Comparison of ENCODE assay signal across 1 mouse cellular context in the genomic region with DNA sequence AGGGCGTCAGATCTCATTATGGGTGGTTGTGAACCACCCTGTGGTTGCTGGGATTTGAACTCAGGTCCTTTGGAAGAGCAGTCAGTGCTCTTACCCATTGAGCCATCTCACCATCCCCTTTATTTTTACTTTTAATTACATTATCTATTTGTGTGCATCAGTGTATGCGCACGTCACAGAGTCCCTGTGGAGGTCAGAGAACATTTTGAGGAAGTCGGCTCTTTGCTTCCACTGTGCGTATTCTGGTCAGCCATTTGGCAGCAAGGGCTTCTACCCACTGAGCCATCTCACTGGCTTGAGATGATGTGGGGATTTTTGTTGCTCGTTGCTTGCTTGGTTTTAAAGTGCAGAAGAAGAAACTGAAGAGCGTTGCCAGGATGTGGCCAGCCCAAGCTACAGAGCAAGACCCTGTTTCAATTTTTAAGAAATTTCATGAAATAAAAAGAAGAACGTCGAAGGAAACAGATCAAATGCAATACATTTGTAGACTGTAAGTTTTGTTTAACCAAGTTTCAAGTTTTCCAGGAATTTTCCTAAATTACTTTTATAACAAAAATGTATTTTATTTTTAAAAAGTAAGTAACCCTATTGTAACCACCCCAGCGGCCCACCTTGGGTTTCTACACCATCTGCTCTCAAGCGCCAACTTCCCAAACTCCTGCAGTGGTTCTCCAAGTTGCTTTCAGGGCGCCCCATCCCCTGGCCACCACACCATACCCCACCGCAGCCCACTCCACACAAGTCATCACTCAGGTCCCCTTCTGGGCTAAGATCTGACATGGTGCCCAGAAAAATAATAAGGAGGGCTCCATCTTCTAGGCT.
TF ChIP-seq lines count a peak whose summit lies in the region.

No protein-coding gene starts in this region.

TF ChIP-seq in MEL, 35 proteins besides CTCF, POLR2A, EP300 and RAD21 (continued from another document):
- peak; percentile 51; the same call in 1 of the 2 replicates for TF ChIP-seq HCFC1 (IDR thresholded peaks at IDR 0.05; ENCODE audit: low read depth, low read length)
- peak; percentile 58 for TF ChIP-seq SIN3A (IDR thresholded peaks at IDR 0.05; ENCODE audit: low read length)
- peak; percentile 36 for TF ChIP-seq NELFE (IDR thresholded peaks at IDR 0.05; ENCODE audit: low read depth, low read length)
- TF ChIP-seq ELF1 (IDR thresholded peaks at IDR 0.05; ENCODE audit: low read depth, low read length), result peak; percentile 56
- no peak for TF ChIP-seq MAFK (IDR thresholded peaks at IDR 0.05; ENCODE audit: borderline replicate concordance, low read depth, low read length)
- TF ChIP-seq NRF1 (IDR thresholded peaks at IDR 0.05; ENCODE audit: insufficient read depth, low read depth, low read length, poor library complexity, severe bottlenecking), result peak; percentile 60
- TF ChIP-seq TAL1 (IDR thresholded peaks at IDR 0.05; ENCODE audit: low read length), result no peak
- TF ChIP-seq ETS1 (IDR thresholded peaks at IDR 0.05; ENCODE audit: low read depth, low read length), result peak; percentile 54; the same call in 1 of the 2 replicates
- TF ChIP-seq ZMIZ1 (IDR thresholded peaks at IDR 0.05; ENCODE audit: low read depth, low read length), result no peak
- no peak for TF ChIP-seq MYB (IDR thresholded peaks at IDR 0.05; ENCODE audit: low read depth, low read length)
- peak; percentile 43 for TF ChIP-seq SMC3 (IDR thresholded peaks at IDR 0.05; ENCODE audit: low read depth, low read length)
- TF ChIP-seq MAX (IDR thresholded peaks at IDR 0.05; ENCODE audit: low read length), result peak; percentile 66; the same call in 1 of the 2 replicates
- TF ChIP-seq KAT2A (conservative IDR thresholded peaks at IDR 0.05; ENCODE audit: low read depth, low read length), result peak; percentile 25; the same call in 1 of the 2 replicates
- TF ChIP-seq MXI1 (IDR thresholded peaks at IDR 0.05; ENCODE audit: low read depth, low read length), result peak; percentile 74
- TF ChIP-seq TBP (IDR thresholded peaks at IDR 0.05; ENCODE audit: low read depth, low read length), result peak; percentile 98
- no peak for TF ChIP-seq MEF2A (IDR thresholded peaks at IDR 0.05; ENCODE audit: extremely low read depth, insufficient replicate concordance, low read depth, low read length, poor library complexity, severe bottlenecking)
- TF ChIP-seq RCOR1 (IDR thresholded peaks at IDR 0.05; ENCODE audit: low read depth, low read length), result no peak; the same call in 1 of the 2 replicates
- TF ChIP-seq E2F4 (IDR thresholded peaks at IDR 0.05; ENCODE audit: borderline replicate concordance, low read depth, low read length), result no peak
